Mouse (Mus musculus) cortical plate, adult 2 months (tissue): ENCODE measurements around the gene Map4. TPM values are rescaled to one million over a fixed set of nuclear protein-coding genes. Genes with fewer than 3 reads are reported as not detected.

Source experiments
- H3K27ac ChIP-seq: fragments of 200-500 bp; 2 replicates; pipeline ENCODE4 v1.5.1; 2012; ENCODE audit warnings: low read length, control low read depth, inconsistent platforms; ENCODE audit not compliant: insufficient read depth
- H3K4me1 ChIP-seq: fragments of 200-500 bp; 2 replicates; pipeline ENCODE4 v1.6.1; 2011; ENCODE audit warnings: low read length; ENCODE audit not compliant: control insufficient read depth, insufficient read depth
- H3K4me3 ChIP-seq: fragments of 200-500 bp; 2 replicates; pipeline ENCODE4 v1.5.1; 2011; ENCODE audit warnings: mild to moderate bottlenecking, low read length, control low read depth; ENCODE audit not compliant: insufficient read depth
- CTCF ChIP-seq: fragments of 200-500 bp; IDR thresholded peaks from 2 replicates; pipeline ENCODE4 v1.5.1; 2011; ENCODE audit warnings: mild to moderate bottlenecking, control low read depth, low read length; ENCODE audit not compliant: insufficient read depth; ENCODE audit errors: extremely low read depth
- POLR2A ChIP-seq: fragments of 200-500 bp; IDR thresholded peaks from 2 replicates; pipeline ENCODE4 v1.6.1; 2011; ENCODE audit warnings: mild to moderate bottlenecking, low read length, control low read depth; ENCODE audit not compliant: insufficient read depth; ENCODE audit errors: extremely low read depth
- polyA plus RNA-seq: library from polyadenylated mRNA; depleted of rRNA; stranded (reverse); fragments of >200 nt; gene quantifications from 2 replicates; pipeline ENCODE4 v1.2.3, GENCODE M21; 2012; rRNA removed

The Map4 gene
- polyA plus RNA-seq, 1 experiment = 337 TPM

DNA sequence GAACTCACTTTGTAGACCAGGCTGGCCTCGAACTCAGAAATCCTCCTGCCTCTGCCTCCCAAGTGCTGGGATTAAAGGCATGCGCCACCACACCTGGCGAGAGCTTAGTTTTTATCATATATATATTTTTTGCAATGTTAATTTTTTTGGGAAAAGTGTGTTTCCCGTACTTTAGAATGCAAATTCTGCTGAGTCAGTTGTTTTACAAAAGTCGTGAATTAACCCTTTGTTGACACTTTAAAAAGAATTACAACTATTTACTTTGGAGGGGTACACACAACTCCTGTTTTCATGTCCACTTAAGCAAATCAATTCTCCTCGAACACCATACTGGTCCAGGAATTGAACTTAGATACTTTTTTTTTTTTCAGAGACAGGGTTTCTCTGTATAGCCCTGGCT, 201.7 kb downstream of the Map4 start:
- Histone ChIP-seq H3K4me1 (no peaks in the 10 kb centered on the region; the same call in 1 of the 2 replicates), H3K4me3 (peak overlapping the region; percentile 34; the same call in 1 of the 2 replicates), H3K27ac (no peak overlapping the region)
- TF ChIP-seq CTCF = no peak
- TF ChIP-seq POLR2A = no peak

Other genes with a start within 250 kb of the Map4 start
- gene Fbxw18, start 228.8 kb upstream of the Map4 start, polyA plus RNA-seq = not detected in 2 replicates
- gene Fbxw26, start 185.4 kb upstream of the Map4 start, polyA plus RNA-seq = not detected in 2 replicates
- 0.42 TPM in 1 of 2 replicates, not detected in the other for gene Fbxw27, start 140.8 kb upstream of the Map4 start, polyA plus RNA-seq
- 1.1 and 6.6 TPM in 2 replicates for gene Spink8, start 119.2 kb upstream of the Map4 start, polyA plus RNA-seq
- gene Nme6, start 98.7 kb upstream of the Map4 start, polyA plus RNA-seq = 13.6 and 14.9 TPM in 2 replicates
- gene Camp, start 81.8 kb upstream of the Map4 start, polyA plus RNA-seq = 0.21 TPM in 1 of 2 replicates, not detected in the other
- 3.0 and 3.7 TPM in 2 replicates for gene Cdc25a, start 55.9 kb upstream of the Map4 start, polyA plus RNA-seq
- gene Smarcc1, start 186.2 kb downstream of the Map4 start, polyA plus RNA-seq = 30.7 and 31.9 TPM in 2 replicates
- 144 and 166 TPM in 2 replicates for gene Dhx30, start 186.4 kb downstream of the Map4 start, polyA plus RNA-seq